Mouse (Mus musculus) testis, adult 2 months (tissue): Measurements from ENCODE around the gene Chuk.

Experiments
- CTCF ChIP-seq: fragments of 200-500 bp; IDR thresholded peaks from 2 replicates; pipeline ENCODE4 v1.5.1; 2012; ENCODE audit warnings: low read depth, mild to moderate bottlenecking, inconsistent platforms, low read length, moderate library complexity; ENCODE audit not compliant: control insufficient read depth, insufficient read depth, insufficient replicate concordance
- POLR2A ChIP-seq: fragments of 200-500 bp; IDR thresholded peaks from 2 replicates; pipeline ENCODE4 v1.6.1; 2012; ENCODE audit warnings: low read depth, mild to moderate bottlenecking, inconsistent platforms, low read length, moderate library complexity; ENCODE audit not compliant: control insufficient read depth

GRCm38 (mm10) chr19:44146951-44147350 is 39.7 kb upstream of the Chuk start:
- no peak for TF ChIP-seq CTCF
- TF ChIP-seq POLR2A, result no peak
